Mouse (Mus musculus) embryo, embryonic 11.5 days (tissue): ENCODE measurements around the gene Bmp7.

Experiments used
- DNase-seq: peaks from one replicate; pipeline ENCODE4 v3.0.0-alpha.2; 2012; ENCODE audit warnings: low read depth, low spot score

Bmp7 gene

GRCm38 (mm10) chr2:172856549-172856948 is 83.6 kb downstream of the Bmp7 start:
- no peak for DNase-seq

- DNase-seq: no peak
Measured at GRCm38 (mm10) chr2:172854136-172854535, 86.0 kb downstream of the Bmp7 start.

DNA sequence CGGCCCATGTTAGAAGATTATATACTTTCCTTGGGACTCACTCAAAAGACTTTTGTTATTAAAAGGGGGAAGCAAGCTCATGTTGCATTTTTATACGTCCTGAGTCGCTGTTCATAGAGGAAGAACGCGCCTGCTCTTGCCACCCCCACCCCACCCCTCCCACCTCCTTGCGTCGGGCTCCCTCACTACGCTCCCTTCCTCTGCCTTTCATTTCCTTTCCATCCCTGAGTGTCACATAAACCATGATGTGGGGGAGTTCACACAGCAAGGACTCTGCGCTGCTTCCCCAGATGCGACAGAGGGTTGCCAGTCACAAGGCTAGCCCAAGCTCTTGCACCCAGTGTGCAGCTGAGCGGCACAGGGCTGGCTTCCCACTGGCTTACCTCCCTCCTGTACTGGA is 88.3 kb downstream of the Bmp7 start:
- no peak for DNase-seq

DNA sequence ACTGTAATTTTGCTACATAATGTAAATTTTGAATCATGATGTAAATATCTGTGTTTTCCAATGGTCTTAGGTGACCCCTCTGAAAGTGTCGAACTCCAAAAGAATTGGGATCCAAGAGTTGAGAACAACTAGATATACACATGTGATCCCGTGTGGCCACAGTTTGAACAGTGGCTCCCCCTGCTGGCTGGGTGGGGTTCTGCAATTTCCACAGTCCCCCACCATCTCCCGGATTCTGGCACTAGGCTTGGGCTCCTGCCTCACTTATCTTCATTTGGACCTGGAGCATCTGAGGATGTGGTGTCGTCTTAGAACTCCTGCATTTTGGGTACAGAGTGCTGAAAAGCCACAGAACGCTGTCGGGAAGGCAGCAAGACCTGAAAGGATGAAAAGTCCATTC is 91.9 kb downstream of the Bmp7 start:
- no peak for DNase-seq

DNA sequence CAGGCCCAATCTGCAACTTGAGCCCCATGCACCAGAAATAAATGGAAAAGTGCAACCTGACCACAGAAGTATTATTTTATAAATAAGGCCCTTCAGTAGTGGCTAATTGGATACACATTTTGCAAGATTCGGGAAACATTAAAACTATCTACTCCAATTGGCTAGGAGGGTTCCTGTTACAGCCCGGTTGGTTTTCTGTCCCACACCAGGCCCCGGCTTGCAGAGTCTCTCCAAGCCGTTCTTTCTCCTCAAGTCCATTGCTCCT is 93.9 kb downstream of the Bmp7 start:
- no peak for DNase-seq

DNA sequence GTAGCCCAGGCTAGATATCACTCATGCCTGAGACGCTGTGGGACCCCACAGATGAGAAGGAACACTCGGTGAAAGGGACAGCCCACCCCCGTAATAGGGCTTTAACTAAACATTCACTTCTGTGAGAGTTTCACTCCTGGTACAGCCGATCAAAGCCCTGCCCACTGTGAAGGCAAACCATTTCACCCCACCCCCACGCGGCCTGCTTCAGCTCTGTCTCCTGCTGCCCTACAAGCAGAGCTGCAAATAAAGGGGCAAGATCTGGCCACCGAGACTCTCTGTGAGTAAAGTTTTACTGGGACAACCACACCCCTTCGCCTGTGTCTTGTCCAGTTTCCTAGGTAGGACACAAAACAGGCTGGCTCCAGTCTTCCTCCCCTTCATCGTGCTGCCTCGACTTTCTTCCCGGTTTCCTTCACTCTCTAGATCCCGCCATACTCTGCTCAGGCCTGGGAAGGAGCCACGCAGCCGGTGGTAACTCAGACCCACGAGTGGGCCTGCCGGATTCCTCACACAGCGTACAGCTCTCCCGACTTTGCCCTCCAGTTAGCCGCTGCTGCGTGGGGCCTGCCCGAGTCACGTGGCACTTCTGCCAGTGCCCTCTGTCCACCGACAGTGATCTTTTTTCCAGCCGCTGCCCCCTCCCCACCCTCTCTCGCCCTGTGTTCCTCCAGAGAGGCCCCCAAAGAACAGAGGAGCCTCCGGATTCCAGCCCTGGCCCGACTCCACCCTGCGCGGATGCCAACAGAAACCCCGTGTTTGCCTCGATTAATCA is 94.4 kb downstream of the Bmp7 start:
- no peak for DNase-seq

DNA sequence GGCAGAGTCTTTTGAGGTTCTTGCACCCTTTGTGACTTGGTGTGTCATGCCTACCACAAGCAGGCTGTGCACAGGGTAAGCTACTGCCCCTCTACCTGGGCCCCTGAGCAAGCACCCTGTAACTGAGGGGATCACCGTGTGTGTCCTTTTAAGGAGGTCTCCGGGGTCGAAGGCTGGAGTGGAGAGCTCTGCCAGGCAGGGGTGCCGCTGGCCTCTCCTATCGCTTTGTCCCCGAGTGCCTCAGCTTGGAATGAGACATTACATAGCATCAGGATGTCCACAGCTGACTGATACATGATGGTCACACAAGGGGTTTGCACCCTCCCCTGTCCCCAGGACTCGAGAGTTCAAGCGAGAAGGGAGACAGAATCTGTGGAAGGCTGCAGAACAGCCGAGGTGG is 96.2 kb downstream of the Bmp7 start:
- no peak for DNase-seq

- DNase-seq: no peak
Measured at GRCm38 (mm10) chr2:172842306-172842705, 97.8 kb downstream of the Bmp7 start.

- DNase-seq: no peak
Measured at GRCm38 (mm10) chr2:172840905-172841750, 99.0 kb downstream of the Bmp7 start.

DNA sequence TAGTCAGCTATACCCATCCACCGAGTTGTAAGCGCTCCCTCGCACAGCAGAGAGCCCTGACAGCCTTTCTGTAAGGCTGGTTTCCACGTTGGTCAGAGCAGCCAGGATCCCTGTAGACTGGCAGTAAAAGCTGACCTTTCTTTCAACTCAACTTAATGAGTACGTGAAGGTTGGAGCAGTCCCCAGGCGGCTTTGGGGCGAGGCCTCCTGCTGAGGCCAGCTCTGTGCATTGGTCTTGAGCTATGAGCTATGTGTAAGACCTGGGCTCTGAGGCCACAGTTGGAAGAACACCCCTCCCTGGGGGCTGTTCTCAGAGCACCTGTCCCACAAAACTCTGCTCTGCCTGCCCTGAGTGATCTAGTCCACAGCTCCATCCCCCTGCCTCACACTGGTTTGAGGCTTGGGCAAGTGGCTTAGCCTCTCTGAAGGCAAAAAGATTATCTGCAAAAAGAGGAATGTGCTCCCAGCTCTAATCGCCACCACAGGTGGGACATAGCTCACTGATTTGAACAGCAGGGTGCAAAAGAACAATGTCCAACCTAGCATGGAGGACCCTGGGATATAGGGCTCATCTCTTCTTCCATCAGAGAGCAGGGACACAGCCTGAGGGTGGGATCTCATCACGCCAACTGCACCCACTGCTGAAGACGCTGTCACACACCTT is 100.7 kb downstream of the Bmp7 start:
- no peak for DNase-seq

DNA sequence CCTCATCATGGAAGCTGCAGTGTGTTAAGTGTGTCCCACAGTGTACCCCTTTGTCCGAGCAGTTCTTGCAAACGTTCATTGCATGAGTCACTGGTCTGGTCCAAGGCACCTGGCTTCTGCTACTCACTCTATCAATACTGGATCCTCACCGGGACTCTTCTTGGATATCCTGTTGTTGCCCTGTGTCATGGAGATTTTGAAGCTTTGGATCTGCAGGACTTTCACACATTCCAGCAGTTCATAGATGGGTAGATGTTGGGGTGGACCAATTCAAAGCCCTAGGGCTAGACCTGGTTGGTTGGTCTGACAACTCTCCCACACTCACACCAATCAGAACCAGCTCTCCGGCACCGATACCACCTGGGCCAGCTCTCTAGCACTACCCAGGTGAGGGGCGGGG is 103.6 kb downstream of the Bmp7 start:
- no peak for DNase-seq

- DNase-seq: no peak
Measured at GRCm38 (mm10) chr2:172833196-172833595, 106.9 kb downstream of the Bmp7 start.

- DNase-seq: peak; percentile 65
Measured at GRCm38 (mm10) chr2:172831762-172832161, 108.4 kb downstream of the Bmp7 start.

- peak; percentile 75 for DNase-seq
Measured at GRCm38 (mm10) chr2:172831133-172831532, 109.0 kb downstream of the Bmp7 start.

- no peak for DNase-seq
Measured at GRCm38 (mm10) chr2:172828229-172828628, 111.9 kb downstream of the Bmp7 start.

DNA sequence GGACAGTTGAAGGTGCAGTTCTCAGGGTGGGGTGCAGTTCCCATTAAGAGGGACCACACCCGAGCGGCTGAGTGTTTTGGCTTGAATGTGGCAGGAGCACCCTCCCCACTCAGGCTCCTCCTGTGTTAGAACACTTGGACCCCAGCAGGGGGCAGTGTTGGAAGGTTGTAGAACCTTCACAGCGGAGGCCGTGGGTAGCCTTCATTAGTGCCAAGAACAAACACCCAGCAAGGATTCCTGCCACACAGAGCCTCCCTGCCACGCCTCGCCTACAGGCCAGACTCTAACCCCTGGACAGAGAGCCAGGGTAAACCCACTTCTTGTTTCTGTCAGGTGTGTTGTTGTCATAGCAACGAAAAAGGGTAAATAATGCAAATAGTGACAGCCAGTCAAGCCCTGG is 112.6 kb downstream of the Bmp7 start:
- peak; percentile 59 for DNase-seq

DNA sequence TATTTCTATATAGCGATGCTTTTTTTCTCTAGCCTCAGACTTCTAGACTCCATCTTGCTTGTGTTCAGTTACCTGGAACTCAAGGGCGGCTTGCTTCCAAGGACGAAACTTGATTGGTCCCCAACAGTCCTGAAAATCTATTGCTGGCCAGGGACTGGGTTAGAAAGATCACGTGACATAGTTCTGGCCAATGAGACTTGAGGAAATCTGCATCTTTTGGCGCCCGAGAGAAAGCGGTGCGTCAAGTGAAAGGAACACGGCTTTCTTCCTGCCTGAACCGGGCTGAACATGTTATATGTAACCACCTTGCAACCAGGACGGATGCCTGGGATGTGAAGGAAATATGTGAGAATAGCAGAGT is 114.4 kb downstream of the Bmp7 start:
- DNase-seq: no peak

DNA sequence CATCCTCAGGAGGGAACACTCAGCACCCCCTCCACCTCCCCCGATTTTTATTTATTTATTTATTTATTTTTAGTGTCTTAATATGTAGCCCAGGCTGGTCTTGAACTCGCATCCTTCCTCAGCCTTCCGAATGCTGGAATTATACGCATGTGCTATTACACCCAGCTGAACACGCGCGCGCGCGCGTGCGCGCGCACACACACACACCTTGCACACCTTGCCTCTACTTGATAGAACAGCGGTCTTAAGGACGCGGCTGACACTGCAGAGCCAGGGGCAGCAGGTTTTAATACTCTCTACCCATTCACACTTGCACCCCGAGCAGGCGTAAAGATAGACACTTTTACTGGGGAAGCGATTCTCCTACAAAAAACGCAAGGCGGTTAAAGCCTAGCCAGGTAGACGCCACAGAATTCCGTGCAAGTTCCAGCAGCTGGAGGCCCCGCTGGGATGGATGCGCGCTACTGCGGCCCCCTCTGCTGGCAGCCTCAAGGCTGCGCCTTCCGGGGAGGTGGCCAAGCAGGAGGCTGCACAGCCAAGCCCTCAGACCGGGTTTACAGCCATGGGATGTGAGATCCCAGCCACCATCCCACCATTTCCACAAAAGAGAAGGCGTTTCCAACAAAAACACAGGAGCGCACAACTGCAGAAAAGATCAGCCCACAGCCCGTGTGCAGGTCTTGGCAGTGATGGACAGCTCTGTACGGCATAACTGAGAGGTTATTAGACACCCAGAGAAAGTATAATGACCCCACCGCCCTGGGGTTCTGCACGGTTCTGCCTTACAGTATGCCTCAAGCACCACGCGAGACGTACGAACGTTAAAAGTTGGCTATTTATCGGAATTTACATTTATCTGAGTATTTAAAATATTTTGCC is 115.0 kb downstream of the Bmp7 start:
- DNase-seq: peak; percentile 56

GRCm38 (mm10) chr2:172818631-172819230 is 121.4 kb downstream of the Bmp7 start:
- no peak for DNase-seq
